Mouse (Mus musculus): ENCODE results near the gene Plk5. TPM values are rescaled to one million over a fixed set of nuclear protein-coding genes. Genes with fewer than 3 reads are reported as not detected.

The Plk5 gene
- total and polyA plus RNA-seq, 3 experiments: 0.19 TPM; not detected in 1

DNA sequence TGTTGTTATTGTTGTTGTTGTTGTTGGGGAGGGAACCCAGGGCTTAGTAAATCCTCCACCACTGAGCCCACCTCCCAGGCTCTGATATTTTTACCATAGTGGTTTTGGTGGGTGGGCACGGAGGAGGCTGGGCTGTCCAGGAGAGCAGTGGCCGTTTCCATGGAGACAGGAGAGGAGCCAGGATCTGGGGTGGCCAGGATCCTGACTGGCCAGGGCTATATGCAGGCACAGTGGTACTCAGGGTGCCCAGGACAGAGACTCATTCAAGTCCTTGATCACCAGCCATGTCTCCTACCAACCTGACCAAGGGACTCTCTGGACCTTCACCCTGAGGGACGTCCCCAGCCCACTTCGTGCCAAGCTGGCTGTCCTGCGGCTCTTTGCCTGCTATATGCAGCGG, 7.5 kb downstream of the Plk5 start:
- H3K36me3 ChIP-seq (ENCODE audit: control insufficient read depth in 1 of 2, insufficient read depth in 2 of 2, low read length in 2 of 2): no peaks in the 10 kb centered on the region
- no peaks in the 10 kb centered on the region for H3K79me2 ChIP-seq (ENCODE audit: control insufficient read depth, insufficient read depth, low read length, poor library complexity)
- H3K9ac ChIP-seq (ENCODE audit: control insufficient read depth, low read depth, low read length, poor library complexity, severe bottlenecking): no peak overlapping the region
- H3K9me3 ChIP-seq (replicated peaks; ENCODE audit: insufficient read depth, low read length): no peaks in the 10 kb centered on the region
- H3K27ac ChIP-seq (ENCODE audit: control insufficient read depth, low read depth, low read length): no peak overlapping the region
- no peak overlapping the region for H3K4me3 ChIP-seq (ENCODE audit: control insufficient read depth in 1 of 2, insufficient read depth in 1 of 2, low read depth in 2 of 2, low read length in 2 of 2)
- TF ChIP-seq POLR2AphosphoS2 (IDR thresholded peaks at IDR 0.05; ENCODE audit: low read length) (no peak), ZC3H11A (IDR thresholded peaks at IDR 0.05; ENCODE audit: low read depth, low read length) (no peak), SIN3A (IDR thresholded peaks at IDR 0.05; ENCODE audit: low read length) (no peak), USF2 (IDR thresholded peaks at IDR 0.05; ENCODE audit: borderline replicate concordance in 1 of 2, insufficient read depth in 1 of 2, low read depth in 1 of 2, low read length in 2 of 2) (no peak), MXI1 (IDR thresholded peaks at IDR 0.05; ENCODE audit: low read depth, low read length) (no peak), MAZ (IDR thresholded peaks at IDR 0.05; ENCODE audit: low read depth, low read length) (no peak), MYB (IDR thresholded peaks at IDR 0.05; ENCODE audit: low read depth, low read length) (no peak), TCF12 (IDR thresholded peaks at IDR 0.05; ENCODE audit: low read depth, low read length) (no peak), BHLHE40 (IDR thresholded peaks at IDR 0.05; ENCODE audit: borderline replicate concordance, low read depth, low read length) (no peak), RAD21 (IDR thresholded peaks at IDR 0.05; ENCODE audit: low read depth, low read length) (no peak), E2F4 (IDR thresholded peaks at IDR 0.05; ENCODE audit: borderline replicate concordance, low read depth, low read length) (no peak), CTCF (IDR thresholded peaks at IDR 0.05 in 2 of 3, conservative IDR thresholded peaks at IDR 0.05 in 1 of 3; ENCODE audit: control insufficient read depth in 1 of 3, insufficient read depth in 1 of 3, low read depth in 2 of 3, low read length in 3 of 3, poor library complexity in 1 of 3, severe bottlenecking in 1 of 3) (no peak), NRF1 (IDR thresholded peaks at IDR 0.05; ENCODE audit: insufficient read depth, low read depth, low read length, poor library complexity, severe bottlenecking) (no peak), RCOR1 (IDR thresholded peaks at IDR 0.05; ENCODE audit: low read depth, low read length) (no peak), HCFC1 (IDR thresholded peaks at IDR 0.05; ENCODE audit: low read depth, low read length) (no peak), GABPA (IDR thresholded peaks at IDR 0.05; ENCODE audit: low read depth, low read length) (no peak), TAL1 (IDR thresholded peaks at IDR 0.05; ENCODE audit: low read length) (no peak)
- H3K27me3 ChIP-seq (ENCODE audit: control insufficient read depth in 1 of 2, insufficient read depth in 2 of 2, low read length in 2 of 2): peaks cover 2% of the 10 kb centered on the region in 2 experiments; a peak in 1 of 4 replicates
- DNase-seq (ENCODE audit: low read depth, low spot score): no peak
- H3K4me1 ChIP-seq (ENCODE audit: control insufficient read depth in 1 of 2, insufficient read depth in 2 of 2, low read length in 2 of 2): no peaks in the 10 kb centered on the region

DNA sequence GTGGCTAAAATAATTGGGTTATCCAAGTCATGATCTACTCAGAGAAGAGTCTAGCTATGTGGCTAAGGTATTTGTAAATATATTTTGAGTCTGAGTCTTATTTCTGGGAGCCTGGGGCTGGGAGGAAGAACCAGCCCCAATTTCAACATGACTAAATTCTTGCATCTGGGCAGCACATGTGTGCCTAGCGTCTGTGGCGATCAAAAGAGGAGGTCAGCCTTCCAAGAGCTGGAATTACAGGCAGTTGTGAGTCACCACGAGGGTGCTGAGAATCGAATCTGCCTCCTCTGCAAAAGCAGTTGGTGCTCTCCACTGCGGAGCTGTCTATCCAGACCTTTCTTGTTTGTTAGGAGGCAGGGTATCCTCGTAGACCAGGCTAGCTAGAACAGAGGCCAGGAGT, 9.5 kb downstream of the Plk5 start:
- peaks cover 2% of the 10 kb centered on the region in 2 experiments; a peak in 1 of 4 replicates for H3K27me3 ChIP-seq (ENCODE audit: control insufficient read depth in 1 of 2, insufficient read depth in 2 of 2, low read length in 2 of 2)
- no peak overlapping the region for H3K9ac ChIP-seq (ENCODE audit: control insufficient read depth, low read depth, low read length, poor library complexity, severe bottlenecking)
- H3K79me2 ChIP-seq (ENCODE audit: control insufficient read depth, insufficient read depth, low read length, poor library complexity): no peaks in the 10 kb centered on the region
- DNase-seq (ENCODE audit: low read depth, low spot score): no peak
- H3K4me3 ChIP-seq (ENCODE audit: control insufficient read depth in 1 of 2, insufficient read depth in 1 of 2, low read depth in 2 of 2, low read length in 2 of 2): no peak overlapping the region
- TF ChIP-seq ELF1 (IDR thresholded peaks at IDR 0.05; ENCODE audit: low read depth, low read length) (no peak), SMC3 (IDR thresholded peaks at IDR 0.05; ENCODE audit: low read depth, low read length) (no peak), MAFK (IDR thresholded peaks at IDR 0.05; ENCODE audit: borderline replicate concordance, low read depth, low read length) (no peak), POLR2A (IDR thresholded peaks at IDR 0.05; ENCODE audit: control insufficient read depth in 1 of 2, insufficient read depth in 1 of 2, low read depth in 1 of 2, low read length in 2 of 2, poor library complexity in 1 of 2) (no peak), MAZ (IDR thresholded peaks at IDR 0.05; ENCODE audit: low read depth, low read length) (no peak), TCF12 (IDR thresholded peaks at IDR 0.05; ENCODE audit: low read depth, low read length) (no peak), MXI1 (IDR thresholded peaks at IDR 0.05; ENCODE audit: low read depth, low read length) (no peak), POLR2AphosphoS2 (IDR thresholded peaks at IDR 0.05; ENCODE audit: low read length) (no peak), POLR2AphosphoS5 (IDR thresholded peaks at IDR 0.05; ENCODE audit: borderline replicate concordance, low read depth, low read length) (no peak), ZC3H11A (IDR thresholded peaks at IDR 0.05; ENCODE audit: low read depth, low read length) (no peak), GATA1 (IDR thresholded peaks at IDR 0.05; ENCODE audit: low read depth, low read length) (no peak), UBTF (IDR thresholded peaks at IDR 0.05; ENCODE audit: borderline replicate concordance, insufficient read depth, low read depth, low read length) (no peak), MEF2A (IDR thresholded peaks at IDR 0.05; ENCODE audit: extremely low read depth, insufficient replicate concordance, low read depth, low read length, poor library complexity, severe bottlenecking) (no peak), JUND (IDR thresholded peaks at IDR 0.05; ENCODE audit: low read depth, low read length) (no peak)
- no peaks in the 10 kb centered on the region for H3K9me3 ChIP-seq (replicated peaks; ENCODE audit: insufficient read depth, low read length)
- H3K36me3 ChIP-seq (ENCODE audit: control insufficient read depth in 1 of 2, insufficient read depth in 2 of 2, low read length in 2 of 2): no peaks in the 10 kb centered on the region
- H3K4me1 ChIP-seq (ENCODE audit: control insufficient read depth in 1 of 2, insufficient read depth in 2 of 2, low read length in 2 of 2): no peaks in the 10 kb centered on the region
- H3K27ac ChIP-seq (ENCODE audit: control insufficient read depth, low read depth, low read length): no peak overlapping the region
